Mouse (Mus musculus) liver, embryonic 16.5 days (tissue): ENCODE measurements around the gene Il17a. TPM values are rescaled to one million over a fixed set of nuclear protein-coding genes. Genes with fewer than 3 reads are reported as not detected.

Experiments used
- ATAC-seq: fragments of 200-750 bp; cut with Nextera tagmentation; 2 replicates; pipeline ENCODE4 v1.8.0; 2017; ENCODE audit warnings: low read depth, mild to moderate bottlenecking, moderate number of reproducible peaks, moderate library complexity
- H3K27ac ChIP-seq: fragments of 300-500 bp; sonication (generic); 2 replicates; pipeline ENCODE4 v1.5.1; 2014; ENCODE audit warnings: mild to moderate bottlenecking, low read length
- H3K27me3 ChIP-seq: fragments of 300-500 bp; sonication (generic); 2 replicates; pipeline ENCODE4 v1.6.1; 2014; ENCODE audit warnings: low read depth, low read length, mixed read lengths; ENCODE audit not compliant: control insufficient read depth, insufficient read depth
- H3K36me3 ChIP-seq: fragments of 300-500 bp; sonication (generic); 2 replicates; pipeline ENCODE4 v1.6.1; 2014; ENCODE audit warnings: mild to moderate bottlenecking; ENCODE audit not compliant: control insufficient read depth, insufficient read depth
- H3K4me1 ChIP-seq: fragments of 300-500 bp; sonication (generic); 2 replicates; pipeline ENCODE4 v1.6.1; 2014; ENCODE audit warnings: low read depth, low read length, mixed read lengths; ENCODE audit not compliant: control insufficient read depth
- H3K4me2 ChIP-seq: fragments of 300-500 bp; sonication (generic); 2 replicates; pipeline ENCODE4 v1.6.1; 2014; ENCODE audit warnings: low read depth, low read length, mixed read lengths
- H3K4me3 ChIP-seq: fragments of 300-500 bp; sonication (generic); 2 replicates; pipeline ENCODE4 v1.5.1; 2014; ENCODE audit warnings: low read depth, mild to moderate bottlenecking, low read length
- H3K9ac ChIP-seq: fragments of 300-500 bp; sonication (generic); 2 replicates; pipeline ENCODE4 v1.6.1; 2014; ENCODE audit warnings: low read depth, low read length
- H3K9me3 ChIP-seq: fragments of 300-500 bp; sonication (generic); replicated peaks from 2 replicates; pipeline ENCODE4 v1.6.1; 2016; ENCODE audit warnings: low read length; ENCODE audit not compliant: control insufficient read depth
- WGBS: fragments of 180-500 bp; shearing (Covaris S2); extraction: QIAGEN DNeasy Blood & Tissue Kit; methylation state at CpG from one replicate; pipeline ENCODE4 v1.1.7; 2014; ENCODE audit not compliant: insufficient replicate concordance; 5-methylcytosine and 5-hydroxymethylcytosine counted together
- polyA plus RNA-seq: library from polyadenylated mRNA; unstranded; fragments of >200 nt; fragmentation: Nextera tagmentation; extraction: Ambion mirVana; gene quantifications from 2 replicates; pipeline ENCODE4 v1.2.1, GENCODE M21; 2015

Il17a gene
- polyA plus RNA-seq, result not detected in 2 replicates

DNA sequence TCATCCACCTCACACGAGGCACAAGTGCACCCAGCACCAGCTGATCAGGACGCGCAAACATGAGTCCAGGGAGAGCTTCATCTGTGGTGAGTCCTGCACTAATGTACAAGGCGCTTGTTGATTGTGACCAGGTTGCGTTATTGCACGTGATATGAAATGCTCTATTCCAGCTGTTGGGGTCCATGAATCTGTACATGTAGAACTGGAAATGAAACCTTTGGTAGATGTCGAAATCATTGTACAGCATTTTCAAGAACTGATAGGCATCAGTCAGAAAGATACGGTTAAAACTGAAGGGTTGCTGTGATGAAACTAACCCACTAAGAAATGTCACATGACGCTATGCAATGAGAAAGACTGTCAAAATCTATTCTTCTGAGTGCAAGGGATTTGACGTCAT is at the start of gene Il17a:
Il17a (plus strand) TSS at position 3 of the 400 bp plus-strand sequence.
- Histone ChIP-seq H3K4me2 (no peak within 1 kb of the TSS), H3K9me3 (no peaks in the 10 kb centered on the region), H3K27me3 (no peaks in the 10 kb centered on the region), H3K27ac (no peak within 1 kb of the TSS), H3K36me3 (no peaks in the 10 kb centered on the region), H3K4me3 (no peak within 1 kb of the TSS), H3K4me1 (no peaks in the 10 kb centered on the region), H3K9ac (no peak within 1 kb of the TSS)
- 74% methylated on average over 10 of the region's 10 CpGs for WGBS
- no peak for ATAC-seq

GRCm38 (mm10) chr1:20682849-20683248 is 47.9 kb upstream of the Il17a start:
- H3K4me3 ChIP-seq, result no peak overlapping the region

DNA sequence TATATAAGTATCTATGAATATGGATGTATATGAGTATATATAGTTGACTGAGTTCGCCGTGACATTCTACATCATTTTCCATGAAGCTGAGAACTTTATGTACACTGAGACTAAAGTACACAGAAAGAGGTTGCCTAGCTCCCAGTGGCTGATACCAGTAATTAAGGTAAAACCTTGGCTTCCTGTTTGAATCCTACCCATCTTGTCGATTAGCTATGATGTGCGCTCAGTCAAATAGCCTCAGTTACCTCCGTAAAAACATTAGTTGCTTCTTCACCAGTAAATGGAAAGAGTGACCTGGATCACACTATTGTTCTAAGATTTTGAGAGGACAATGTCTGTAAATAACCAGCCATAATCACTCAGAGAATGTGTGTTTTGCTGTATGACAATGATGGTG is 47.3 kb upstream of the Il17a start:
- no peaks in the 10 kb centered on the region for H3K4me1 ChIP-seq
- no peak overlapping the region for H3K4me3 ChIP-seq
- H3K9me3 ChIP-seq, result no peaks in the 10 kb centered on the region
- no peaks in the 10 kb centered on the region for H3K27me3 ChIP-seq
- no peaks in the 10 kb centered on the region for H3K36me3 ChIP-seq
- 74% methylated on average over 5 of the region's 5 CpGs for WGBS
- H3K9ac ChIP-seq, result no peak overlapping the region
- no peak overlapping the region for H3K4me2 ChIP-seq
- H3K27ac ChIP-seq, result no peak overlapping the region
- no peak for ATAC-seq

More at GRCm38 (mm10) chr1:20682849-20683248, 47.9 kb upstream of the Il17a start:
- no peaks in the 10 kb centered on the region for H3K4me1 ChIP-seq
- H3K9me3 ChIP-seq, result no peaks in the 10 kb centered on the region
- no peaks in the 10 kb centered on the region for H3K27me3 ChIP-seq
- no peak overlapping the region for H3K4me2 ChIP-seq
- H3K27ac ChIP-seq, result no peak overlapping the region
- ATAC-seq, result no peak
- no peak overlapping the region for H3K9ac ChIP-seq
- H3K36me3 ChIP-seq, result no peaks in the 10 kb centered on the region

GRCm38 (mm10) chr1:20683853-20684252 is 46.9 kb upstream of the Il17a start:
- H3K4me2 ChIP-seq, result no peak overlapping the region
- H3K27me3 ChIP-seq, result no peaks in the 10 kb centered on the region
- no peak overlapping the region for H3K9ac ChIP-seq
- no peak overlapping the region for H3K27ac ChIP-seq
- H3K36me3 ChIP-seq, result no peaks in the 10 kb centered on the region
- no peaks in the 10 kb centered on the region for H3K4me1 ChIP-seq
- WGBS, result 61% methylated on average over 3 of the region's 3 CpGs
- H3K4me3 ChIP-seq, result no peak overlapping the region
- ATAC-seq, result no peak
- H3K9me3 ChIP-seq, result no peaks in the 10 kb centered on the region

GRCm38 (mm10) chr1:20684403-20684802 is 46.3 kb upstream of the Il17a start:
- no peaks in the 10 kb centered on the region for H3K27me3 ChIP-seq
- no peak for ATAC-seq
- H3K9me3 ChIP-seq, result no peaks in the 10 kb centered on the region
- H3K9ac ChIP-seq, result no peak overlapping the region
- H3K4me1 ChIP-seq, result no peaks in the 10 kb centered on the region
- no peak overlapping the region for H3K27ac ChIP-seq
- 52% methylated on average over 3 of the region's 3 CpGs for WGBS
- no peak overlapping the region for H3K4me3 ChIP-seq
- H3K36me3 ChIP-seq, result no peaks in the 10 kb centered on the region
- H3K4me2 ChIP-seq, result no peak overlapping the region

GRCm38 (mm10) chr1:20685393-20685792 is 45.3 kb upstream of the Il17a start:
- no peaks in the 10 kb centered on the region for H3K9me3 ChIP-seq
- H3K4me2 ChIP-seq, result no peak overlapping the region
- 58% methylated on average over 2 of the region's 2 CpGs for whole genome bisulfite sequencing
- no peaks in the 10 kb centered on the region for H3K4me1 ChIP-seq
- H3K4me3 ChIP-seq, result no peak overlapping the region
- ATAC-seq, result no peak
- no peak overlapping the region for H3K27ac ChIP-seq
- no peak overlapping the region for H3K9ac ChIP-seq
- H3K36me3 ChIP-seq, result no peaks in the 10 kb centered on the region
- H3K27me3 ChIP-seq, result no peaks in the 10 kb centered on the region

DNA sequence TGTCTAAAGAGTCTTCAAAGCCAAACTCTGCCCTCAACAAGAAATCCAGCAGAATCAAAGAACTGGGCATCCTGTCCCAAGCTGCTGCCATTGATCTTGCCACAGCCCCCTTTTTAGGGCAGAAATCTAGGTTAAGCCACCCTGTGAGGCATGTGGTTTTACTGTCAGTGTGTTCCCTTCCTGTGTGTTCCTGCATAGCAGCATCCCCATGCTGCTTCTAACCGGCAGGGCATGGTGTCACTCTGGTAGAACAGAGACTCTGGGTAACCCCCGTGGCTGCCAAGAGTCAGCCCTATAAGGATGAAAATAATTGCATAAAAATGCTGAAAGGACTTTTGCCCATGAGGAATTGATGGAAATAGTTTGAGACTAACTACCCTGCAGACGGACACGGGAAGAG is 44.8 kb upstream of the Il17a start:
- Histone ChIP-seq H3K27ac (no peak overlapping the region), H3K9ac (no peak overlapping the region), H3K27me3 (no peaks in the 10 kb centered on the region), H3K4me1 (no peaks in the 10 kb centered on the region), H3K4me3 (no peak overlapping the region), H3K36me3 (no peaks in the 10 kb centered on the region), H3K4me2 (no peak overlapping the region), H3K9me3 (no peaks in the 10 kb centered on the region)
- WGBS, result 53% methylated on average over 4 of the region's 4 CpGs
- no peak for ATAC-seq

DNA sequence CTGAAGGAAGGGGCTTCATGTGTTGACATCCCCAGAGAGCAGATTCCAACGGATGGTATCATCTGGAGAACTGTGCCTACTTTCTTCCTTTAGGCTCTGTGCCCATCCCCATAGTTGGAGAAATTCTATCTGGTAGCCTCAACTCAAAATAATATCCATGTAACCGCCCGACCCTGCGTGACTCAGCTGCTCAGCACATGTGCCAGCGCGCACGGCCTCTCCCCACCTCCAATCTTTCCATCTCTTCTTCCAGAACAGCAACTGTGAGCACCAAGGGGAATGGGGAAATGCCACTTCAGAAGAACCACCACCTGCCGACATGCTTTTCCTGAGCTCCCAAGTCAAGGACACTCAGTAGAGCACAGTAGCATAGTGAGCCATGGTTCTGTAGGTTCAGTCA is 39.4 kb upstream of the Il17a start:
- no peak overlapping the region for H3K4me3 ChIP-seq
- H3K27me3 ChIP-seq, result no peaks in the 10 kb centered on the region
- no peaks in the 10 kb centered on the region for H3K4me1 ChIP-seq
- no peak overlapping the region for H3K27ac ChIP-seq
- H3K36me3 ChIP-seq, result no peaks in the 10 kb centered on the region
- ATAC-seq, result no peak
- H3K9ac ChIP-seq, result no peak overlapping the region
- no peaks in the 10 kb centered on the region for H3K9me3 ChIP-seq
- H3K4me2 ChIP-seq, result no peak overlapping the region
- WGBS, result 79% methylated on average over 8 of the region's 8 CpGs

DNA sequence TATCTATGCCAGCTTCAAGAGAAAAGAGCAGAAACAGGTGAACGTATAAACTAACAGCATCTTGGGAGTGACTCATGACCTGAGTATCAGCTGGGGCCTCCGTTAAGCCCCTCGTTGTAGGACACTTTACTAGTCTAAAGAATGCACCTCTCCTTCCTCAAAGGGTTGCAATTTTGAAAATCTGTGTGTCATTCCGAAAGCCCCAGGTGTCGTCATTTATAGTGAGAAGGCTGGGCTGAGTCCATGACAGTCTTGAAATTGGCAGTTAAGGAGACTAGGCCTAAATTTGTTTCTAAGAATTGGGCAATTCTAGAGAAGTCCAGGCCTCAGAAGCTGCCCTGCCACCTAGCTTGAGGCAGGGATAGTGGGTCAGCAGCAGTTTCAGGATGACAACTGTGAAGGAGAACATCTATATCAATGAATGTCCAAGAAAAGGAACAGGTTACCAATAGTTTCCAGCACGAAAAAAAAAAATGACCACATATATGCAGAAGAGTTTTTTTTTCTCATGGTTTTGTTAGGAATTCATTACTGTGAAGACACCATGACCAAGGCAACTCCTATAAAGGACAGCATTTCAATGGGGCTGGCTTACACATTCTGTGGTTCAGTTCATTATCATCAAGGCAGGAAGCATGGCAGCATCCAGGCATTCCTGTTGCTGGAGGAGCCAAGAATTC is 36.9 kb upstream of the Il17a start:
- ATAC-seq, result no peak
- no peak overlapping the region for H3K4me3 ChIP-seq
- no peaks in the 10 kb centered on the region for H3K27me3 ChIP-seq
- H3K4me2 ChIP-seq, result no peak overlapping the region
- 55% methylated on average over 6 of the region's 6 CpGs for WGBS
- no peak overlapping the region for H3K27ac ChIP-seq
- no peaks in the 10 kb centered on the region for H3K4me1 ChIP-seq
- no peaks in the 10 kb centered on the region for H3K9me3 ChIP-seq
- no peak overlapping the region for H3K9ac ChIP-seq
- no peaks in the 10 kb centered on the region for H3K36me3 ChIP-seq
